Mouse (Mus musculus) layer of hippocampus, adult 11-12 months (tissue): ENCODE data around the gene Pdcd6.

ENCODE experiments used
- DNase-seq: peaks from one replicate; pipeline ENCODE4 v3.0.0; 2022; ENCODE audit warnings: low spot score

Pdcd6 gene

GRCm38 (mm10) chr13:74282299-74282698, 35.1 kb downstream of the Pdcd6 start:
- no peak for DNase-seq

- DNase-seq, result no peak
Observed at GRCm38 (mm10) chr13:74275726-74276125, 41.7 kb downstream of the Pdcd6 start.

GRCm38 (mm10) chr13:74260231-74260992, 57.0 kb downstream of the Pdcd6 start:
- DNase-seq, result peak; percentile 54

- DNase-seq, result peak; percentile 25
Observed at GRCm38 (mm10) chr13:74259460-74260230, 57.7 kb downstream of the Pdcd6 start.
